Mouse (Mus musculus) heart, adult 18-20 months (tissue): ENCODE data around the gene Emx2. TPM values are rescaled to one million over a fixed set of nuclear protein-coding genes. Genes with fewer than 3 reads are reported as not detected.

Experiments used
- total RNA-seq, 2 experiments: library from RNA; stranded (reverse); gene quantifications; 2 replicates each; pipeline ENCODE4 v1.2.3; 2021

Emx2 gene
- total RNA-seq, 2 experiments from 2014 or later = 0.10 TPM; not detected in 1

Other genes with a start within 250 kb of the Emx2 start
- not detected for gene Kcnk18, start 239.2 kb upstream of the Emx2 start, total RNA-seq
- under 1 TPM; 0.55 to 0.82 TPM for gene Slc18a2, start 197.5 kb upstream of the Emx2 start, total RNA-seq
- 100 to 1,000 TPM; 287 to 324 TPM for gene Rps12-ps3, start 136.1 kb upstream of the Emx2 start, total RNA-seq
- gene Pdzd8, start 112.6 kb upstream of the Emx2 start, total RNA-seq = 10 to 100 TPM; 22.5 to 23.9 TPM